Mouse (Mus musculus) left cerebral cortex, adult 2 months (tissue): ENCODE data around the gene Nmral1. TPM values are rescaled to one million over a fixed set of nuclear protein-coding genes. Genes with fewer than 3 reads are reported as not detected.
A peak's percentile ranks its signal among the peaks of the same experiment; 100 is the strongest.

Source experiments
- DNase-seq, 2 experiments: peaks; one replicate each; pipeline ENCODE4 v3.0.0; 2021 to 2022; ENCODE audit warnings: low spot score in 2 of 2, mixed read lengths in 1 of 2; ENCODE audit errors: extremely low spot score in 1 of 2
- H3K27ac ChIP-seq: fragments of 200-600 bp; 2 replicates; pipeline ENCODE4 v1.8.1; 2022
- H3K4me3 ChIP-seq: fragments of 200-600 bp; 2 replicates; pipeline ENCODE4 v1.8.1; 2022
- CTCF ChIP-seq: fragments of 200-600 bp; IDR thresholded peaks from 2 replicates; pipeline ENCODE4 v1.8.1; 2022; ENCODE audit warnings: antibody characterized with exemption, mild to moderate bottlenecking, moderate library complexity
- intact Hi-C: fragments of 180-260 bp; cut with DNase I; formaldehyde crosslinking; loops from one replicate; pipeline ENCODE4 v1.15.1; 2025
- total RNA-seq, 2 experiments: library from RNA; stranded (reverse); gene quantifications; 2 replicates each; pipeline ENCODE4 v1.2.3; 2021

The Nmral1 gene
- total RNA-seq, 2 experiments from 2014 or later = 9.7 to 10.8 TPM

- no peak for DNase-seq
- Histone ChIP-seq H3K4me3 (no peak overlapping the region), H3K27ac (no peak overlapping the region)
- TF ChIP-seq CTCF = no peak
- intact Hi-C loops = no loop called here
Observed at GRCm38 (mm10) chr16:4736262-4736661, 17.1 kb upstream of the Nmral1 start.

GRCm38 (mm10) chr16:4730776-4731358 is 11.7 kb upstream of the Nmral1 start:
- intact Hi-C loops = no loop called here
- no peak for DNase-seq
- Histone ChIP-seq H3K4me3 (no peak overlapping the region), H3K27ac (no peak overlapping the region)
- TF ChIP-seq CTCF = no peak

GRCm38 (mm10) chr16:4727963-4728362 is 8.8 kb upstream of the Nmral1 start:
- intact Hi-C loops = loop anchor here (2.0 kb wide), 1 partner anchor 61 kb away; no protein-coding TSS in a partner anchor
- Histone ChIP-seq H3K27ac (no peak overlapping the region), H3K4me3 (no peak overlapping the region)
- no peak for TF ChIP-seq CTCF
- DNase-seq = no peak

- Histone ChIP-seq H3K4me3 (peak overlapping the region; percentile 99), H3K27ac (peak overlapping the region; percentile 8; the same call in 1 of the 2 replicates)
- no peak for DNase-seq
- TF ChIP-seq CTCF = no peak
- intact Hi-C loops = loop anchor here (2.0 kb wide), 1 partner anchor 61 kb away; no protein-coding TSS in a partner anchor
Observed at GRCm38 (mm10) chr16:4727526-4727925, 8.4 kb upstream of the Nmral1 start.

- intact Hi-C loops = loop anchor here (2.0 kb wide), 1 partner anchor 62 kb away; no protein-coding TSS in a partner anchor
- H3K4me3 ChIP-seq = peak overlapping the region; percentile 99
- peak overlapping the region; percentile 95 for H3K27ac ChIP-seq
- peak in 1 of 2 experiments; percentile 35 for DNase-seq
- TF ChIP-seq CTCF = no peak
Observed at GRCm38 (mm10) chr16:4726528-4727128, 7.5 kb upstream of the Nmral1 start.

GRCm38 (mm10) chr16:4725780-4726527 is 6.8 kb upstream of the Nmral1 start, which contains the start of gene Hmox2:
Hmox2 (plus strand) TSS chr16:4726361.
- peak within 1 kb of the TSS; percentile 99 for H3K4me3 ChIP-seq
- no peak for TF ChIP-seq CTCF
- intact Hi-C loops = loop anchor here (2.0 kb wide), 1 partner anchor 63 kb away; no protein-coding TSS in a partner anchor
- peak; percentile 92 to 95 for DNase-seq
- peak within 1 kb of the TSS; percentile 95 for H3K27ac ChIP-seq

GRCm38 (mm10) chr16:4725266-4725665 is 6.1 kb upstream of the Nmral1 start:
- intact Hi-C loops = no loop called here
- no peak for TF ChIP-seq CTCF
- DNase-seq = no peak
- H3K4me3 ChIP-seq = no peak overlapping the region
- H3K27ac ChIP-seq = no peak overlapping the region

GRCm38 (mm10) chr16:4722915-4723209 is 3.7 kb upstream of the Nmral1 start:
- no peak overlapping the region for H3K4me3 ChIP-seq
- peak overlapping the region; percentile 18; the same call in 1 of the 2 replicates for H3K27ac ChIP-seq
- TF ChIP-seq CTCF = no peak
- DNase-seq = no peak
- intact Hi-C loops = no loop called here

GRCm38 (mm10) chr16:4722128-4722914 is 3.2 kb upstream of the Nmral1 start:
- intact Hi-C loops = no loop called here
- H3K4me3 ChIP-seq = no peak overlapping the region
- DNase-seq = no peak
- peak overlapping the region; percentile 18; the same call in 1 of the 2 replicates for H3K27ac ChIP-seq
- TF ChIP-seq CTCF = no peak

- H3K27ac ChIP-seq = no peak overlapping the region
- intact Hi-C loops = loop anchor here (5.0 kb wide), 1 partner anchor 74 kb away; the partner anchor contains the start of gene Cdip1
- DNase-seq = no peak
- no peak for TF ChIP-seq CTCF
- peak overlapping the region; percentile 67 for H3K4me3 ChIP-seq
Observed at GRCm38 (mm10) chr16:4717866-4718265, 1.3 kb downstream of the Nmral1 start.

- no peak for TF ChIP-seq CTCF
- DNase-seq = no peak
- intact Hi-C loops = no loop called here
- Histone ChIP-seq H3K27ac (no peak overlapping the region), H3K4me3 (no peak overlapping the region)
Observed at GRCm38 (mm10) chr16:4713861-4714710, 5.1 kb downstream of the Nmral1 start.
